Mouse (Mus musculus): Measurements from ENCODE around the gene Vgf.

Vgf gene

GRCm38 (mm10) chr5:137073141-137073540, 46.9 kb downstream of the Vgf start:
- DNase-seq: no peak

GRCm38 (mm10) chr5:137074191-137074651, 48.0 kb downstream of the Vgf start:
- DNase-seq: peak in 1 of 2 experiments; percentile 22

- peak; percentile 82 to 84 for DNase-seq
Measured at GRCm38 (mm10) chr5:137075726-137076125, 49.5 kb downstream of the Vgf start.

GRCm38 (mm10) chr5:137076191-137076930, 50.2 kb downstream of the Vgf start:
- peak; percentile 50 to 54 for DNase-seq

GRCm38 (mm10) chr5:137077187-137077586, 51.0 kb downstream of the Vgf start:
- no peak for DNase-seq

GRCm38 (mm10) chr5:137078041-137078440, 51.8 kb downstream of the Vgf start:
- peak in 1 of 2 experiments; percentile 38 for DNase-seq

- no peak for DNase-seq
Measured at GRCm38 (mm10) chr5:137078616-137079015, 52.4 kb downstream of the Vgf start.

- no peak for DNase-seq
Measured at GRCm38 (mm10) chr5:137079849-137080248, 53.7 kb downstream of the Vgf start.

All from cerebellum, postnatal 10 days (tissue).